Mouse (Mus musculus): ENCODE results near the gene Rptor.

The Rptor gene

DNA sequence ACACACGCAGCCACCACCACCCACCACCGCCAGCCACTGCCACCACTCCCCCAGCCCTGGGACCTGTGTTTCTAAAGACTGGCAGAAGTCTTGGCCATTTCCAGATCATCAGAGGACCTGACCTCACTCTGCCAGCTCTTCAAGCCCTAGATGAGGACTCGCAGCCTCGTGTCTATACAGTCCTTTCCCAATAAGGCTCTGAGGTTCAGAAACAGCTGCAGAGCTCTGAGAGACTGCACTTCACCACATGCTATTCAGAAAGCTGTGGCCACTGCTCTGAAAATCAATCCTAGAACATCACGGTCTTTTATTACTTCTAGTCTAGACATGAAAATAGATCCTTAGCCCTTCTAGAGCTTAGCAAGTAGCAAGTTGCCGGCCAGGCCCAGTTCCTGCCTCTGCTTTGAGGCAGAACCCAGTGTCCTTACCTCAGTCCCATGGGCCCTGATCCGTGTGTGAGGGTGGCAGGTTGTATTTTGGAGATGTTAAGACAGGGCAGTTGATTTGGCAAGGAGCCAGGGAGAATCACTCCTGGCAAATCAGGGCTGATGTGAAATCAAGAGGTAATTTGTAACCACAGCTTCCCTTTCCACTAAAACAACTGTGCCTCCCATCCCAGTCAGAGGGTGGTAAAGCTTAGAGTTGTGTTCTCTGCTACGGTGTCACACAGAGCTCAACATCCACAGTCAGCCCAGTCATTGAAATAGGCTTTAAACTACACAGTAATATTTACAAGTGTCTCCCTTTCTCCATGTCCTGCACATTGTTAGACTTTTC lies 260.0 kb downstream of the Rptor start:
- DNase-seq (ENCODE audit: low spot score): no peak

DNA sequence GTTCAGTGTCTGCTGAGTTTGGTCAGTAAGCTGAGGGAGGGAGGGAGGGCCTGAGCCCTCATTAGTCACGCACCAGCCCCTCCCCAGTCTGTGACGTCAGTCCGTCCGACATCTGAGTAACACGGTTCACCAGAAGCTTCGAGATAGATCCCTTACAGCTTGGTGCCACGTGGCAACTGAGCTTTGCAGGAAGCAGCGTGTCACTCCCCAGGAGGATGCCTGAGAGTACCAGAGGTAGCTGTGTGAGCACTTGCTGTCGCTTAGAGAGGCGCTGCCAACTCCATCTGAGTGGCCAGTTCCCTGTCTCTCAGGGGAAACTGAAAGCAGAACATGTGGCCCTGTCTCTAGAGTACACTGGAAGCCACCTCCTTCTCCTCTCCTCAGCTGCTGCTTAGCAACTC lies 260.7 kb downstream of the Rptor start:
- no peak for DNase-seq (ENCODE audit: low spot score)

DNA sequence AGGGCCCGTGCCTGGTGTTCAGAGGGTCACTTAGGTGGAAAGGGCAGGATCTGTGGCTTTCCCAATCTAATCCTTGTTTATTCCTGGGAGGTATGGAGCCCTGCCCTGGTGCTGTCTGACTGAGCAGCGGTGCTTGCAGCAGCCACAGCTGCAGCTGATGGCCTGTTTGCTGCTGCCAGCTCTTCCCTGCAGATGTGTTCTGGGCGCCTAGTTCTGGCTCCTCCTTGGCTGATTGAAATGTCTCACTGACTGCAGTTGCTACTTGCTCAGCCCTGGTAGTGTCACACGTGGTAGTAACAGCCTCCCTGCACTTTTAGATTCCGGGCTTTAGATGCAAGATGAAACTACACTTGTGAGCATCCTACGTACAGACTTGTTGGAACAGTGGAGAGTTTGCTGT lies 264.1 kb downstream of the Rptor start:
- no peak for DNase-seq (ENCODE audit: low spot score)

DNA sequence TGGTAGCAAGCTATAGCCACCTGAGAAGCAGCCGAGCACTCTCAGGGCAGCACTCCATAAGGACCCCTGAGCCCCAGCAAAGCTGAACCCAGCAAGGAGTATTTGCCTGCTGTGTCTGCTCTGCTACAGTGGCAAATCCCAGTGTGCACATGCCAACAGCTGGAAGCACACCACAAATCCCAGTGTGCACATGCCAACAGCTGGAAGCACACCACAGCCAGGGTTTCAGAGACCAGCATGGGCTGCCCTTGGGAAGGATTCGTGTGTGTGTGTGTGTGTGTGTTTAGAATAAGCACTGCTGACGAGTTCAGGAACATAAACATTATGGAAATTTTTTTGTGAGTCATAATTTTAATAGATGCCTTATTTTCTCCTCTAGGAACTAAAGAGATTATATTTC lies 265.4 kb downstream of the Rptor start:
- no peak for DNase-seq (ENCODE audit: low spot score)

DNA sequence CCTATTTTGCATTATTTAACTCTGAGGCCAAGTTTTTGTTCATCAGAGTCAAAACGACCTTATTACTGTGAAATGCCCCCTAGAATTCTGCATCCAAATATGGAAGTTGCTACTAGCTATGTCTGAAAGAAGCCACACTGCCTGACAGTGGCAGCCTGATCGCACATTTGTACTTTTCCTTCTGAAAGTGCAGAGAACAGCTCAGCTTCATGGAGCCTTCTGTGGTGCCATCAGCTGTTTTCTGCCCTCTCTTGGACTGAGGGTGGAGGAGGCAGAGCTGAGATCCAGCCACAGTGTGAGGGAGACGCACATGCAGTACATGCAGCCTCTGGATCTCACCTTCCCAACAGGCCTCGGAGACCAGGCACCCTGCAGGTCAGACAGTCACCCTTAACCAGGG lies 265.9 kb downstream of the Rptor start:
- no peak for DNase-seq (ENCODE audit: low spot score)

DNA sequence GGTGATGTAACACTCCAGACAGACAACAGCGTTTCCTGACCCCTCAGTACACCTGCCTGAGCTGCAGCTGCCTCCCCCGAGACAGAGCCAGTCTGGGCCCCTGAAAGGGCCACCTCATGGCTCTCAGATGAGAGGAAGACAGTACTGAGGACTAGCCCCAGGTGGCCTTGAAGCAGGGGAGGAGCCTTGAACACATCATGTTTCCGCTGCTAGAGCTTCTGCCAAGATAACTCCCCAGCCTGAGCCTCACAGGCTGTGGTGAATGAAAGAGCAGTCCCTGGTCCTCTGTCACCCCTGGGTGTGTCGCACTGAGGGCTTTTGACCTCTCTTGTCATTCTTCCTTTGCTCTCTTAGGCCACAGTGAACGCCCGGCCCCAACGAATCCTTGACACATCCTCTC lies 268.4 kb downstream of the Rptor start:
- DNase-seq (ENCODE audit: low spot score): no peak

DNA sequence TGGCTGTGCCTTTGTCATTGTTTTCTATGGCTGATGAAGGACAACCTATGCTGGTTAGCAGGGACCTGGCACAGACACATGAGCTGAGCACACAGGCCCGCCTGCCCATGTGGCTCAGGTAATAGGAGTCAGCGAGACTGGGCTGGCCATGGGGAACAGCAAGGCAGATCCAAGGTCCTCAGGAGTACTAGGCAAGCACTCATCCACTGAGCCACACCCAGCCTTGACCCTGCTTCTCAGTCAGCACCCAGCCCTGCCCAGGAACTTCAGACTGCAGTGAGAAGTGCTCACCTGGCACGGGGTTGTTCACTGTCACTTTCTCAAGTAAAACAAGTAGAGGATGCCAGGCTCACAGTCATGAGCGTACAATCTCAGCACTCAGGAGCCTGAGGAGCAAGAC lies 270.9 kb downstream of the Rptor start:
- DNase-seq (ENCODE audit: low spot score): no peak

DNA sequence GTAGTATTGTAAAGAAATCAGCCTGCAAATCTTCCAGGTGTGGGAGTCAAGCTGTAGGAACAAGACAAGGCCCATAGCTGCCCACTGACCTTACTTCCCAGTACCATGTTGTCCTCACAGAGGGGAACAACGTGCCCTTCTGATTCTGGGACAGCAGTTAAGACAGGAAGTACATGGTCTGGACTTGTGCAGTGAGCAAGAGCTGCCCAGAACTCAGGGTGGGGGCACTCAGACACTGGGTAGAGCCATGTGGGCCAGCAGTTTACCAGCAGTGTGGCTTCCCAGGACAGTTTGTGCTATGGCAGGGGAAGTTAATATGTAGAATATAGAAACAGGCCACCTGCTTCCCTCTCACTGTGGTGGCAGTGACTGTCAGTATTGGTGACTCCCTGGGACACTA lies 272.1 kb downstream of the Rptor start:
- no peak for DNase-seq (ENCODE audit: low spot score)

DNA sequence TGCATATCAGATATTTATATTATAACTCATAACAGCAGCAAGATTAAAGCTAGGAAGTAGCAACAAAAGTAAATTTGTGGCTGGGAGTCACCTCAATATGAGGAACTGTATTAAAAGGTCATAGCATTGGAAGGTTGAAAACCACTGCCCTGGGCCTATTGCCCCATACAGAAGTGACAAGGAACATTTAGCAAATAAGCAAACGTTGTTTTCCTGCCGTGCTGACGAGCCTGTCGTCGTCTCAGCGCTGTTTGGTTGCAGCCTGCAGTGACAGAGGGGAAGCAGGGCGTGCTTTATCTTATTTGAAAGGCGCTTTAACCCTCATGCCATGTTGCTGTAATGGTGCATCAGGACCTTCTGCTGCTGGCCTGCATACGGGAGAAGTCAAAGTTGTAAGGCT lies 273.0 kb downstream of the Rptor start:
- DNase-seq (ENCODE audit: low spot score): no peak

DNA sequence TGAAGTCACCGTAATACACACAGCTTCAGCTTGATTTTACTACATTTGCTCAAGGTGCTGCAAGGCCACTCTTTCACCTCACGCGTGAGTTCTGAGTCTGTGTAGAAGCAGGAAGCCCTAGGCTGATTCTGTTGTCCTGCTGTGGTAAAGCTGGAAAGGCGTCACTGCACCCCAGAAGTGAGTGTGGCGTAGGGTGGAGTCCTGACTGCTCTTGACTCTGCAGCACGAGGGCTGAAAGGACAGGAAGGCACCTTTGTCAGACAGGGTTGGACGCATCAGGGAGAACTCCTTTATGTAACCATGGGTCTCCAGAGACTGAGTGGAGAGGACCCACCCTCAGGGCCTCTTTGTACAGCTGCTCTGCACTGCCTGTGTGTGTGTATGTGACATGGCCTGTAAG lies 274.4 kb downstream of the Rptor start:
- no peak for DNase-seq (ENCODE audit: low spot score)

DNA sequence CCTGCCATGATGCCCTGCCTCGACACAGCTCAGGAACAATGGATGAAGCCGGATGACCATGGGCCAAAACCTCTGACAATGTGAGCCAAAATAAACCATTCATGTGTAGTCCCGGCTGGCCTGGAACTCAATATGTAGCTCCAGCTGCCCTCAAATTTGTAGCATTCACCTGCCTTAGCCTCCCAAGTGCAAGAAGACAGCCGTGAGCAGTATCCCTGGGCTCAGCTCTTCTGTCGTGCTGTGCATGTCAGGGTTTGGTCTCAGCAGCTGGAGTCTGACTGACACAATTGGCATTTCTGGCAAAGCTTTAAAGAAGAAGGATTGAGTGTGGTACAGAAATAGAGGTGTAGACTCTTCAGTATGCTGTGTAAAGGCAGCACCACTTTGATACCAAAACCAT lies 276.9 kb downstream of the Rptor start:
- DNase-seq (ENCODE audit: low spot score): no peak

DNA sequence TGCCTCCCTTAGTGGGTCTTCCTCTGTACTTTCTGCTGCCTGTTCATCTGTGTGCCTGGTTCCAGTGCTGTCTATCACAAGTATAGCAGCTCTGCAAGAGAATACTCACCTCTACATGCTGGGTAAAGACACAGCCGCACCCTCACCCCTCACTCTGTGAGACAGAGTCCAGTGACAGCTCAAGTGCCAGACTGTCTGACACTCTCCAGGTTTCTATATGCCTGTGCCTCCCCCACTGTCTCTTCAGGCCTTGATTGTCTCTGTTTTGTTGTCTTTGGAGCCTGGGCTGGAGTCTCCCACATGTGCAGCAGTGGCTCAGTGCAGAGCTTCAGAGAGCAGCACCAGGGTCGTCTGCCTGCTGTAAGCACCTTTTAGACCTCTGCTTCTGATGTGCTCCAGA lies 280.9 kb downstream of the Rptor start:
- DNase-seq (ENCODE audit: low spot score): no peak

DNA sequence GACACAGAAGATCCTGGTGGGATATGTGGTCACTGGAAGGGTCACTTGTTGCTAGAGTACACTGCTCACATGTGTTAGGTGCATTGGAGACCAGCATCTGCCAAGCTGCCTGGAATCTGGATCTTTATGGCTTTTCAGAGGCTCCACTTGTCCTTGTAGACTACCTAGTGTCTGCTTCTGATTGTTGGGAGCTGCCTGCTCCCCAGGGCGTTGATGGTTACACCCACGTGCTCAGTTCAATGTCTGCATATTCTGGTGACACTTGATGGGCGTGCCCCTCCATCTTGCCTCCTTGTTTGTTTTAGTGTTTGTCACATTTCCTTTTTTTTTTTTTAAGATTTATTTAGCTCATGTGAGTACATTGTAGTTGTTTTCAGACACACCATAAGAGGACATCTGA lies 287.3 kb downstream of the Rptor start:
- DNase-seq (ENCODE audit: low spot score): no peak

DNA sequence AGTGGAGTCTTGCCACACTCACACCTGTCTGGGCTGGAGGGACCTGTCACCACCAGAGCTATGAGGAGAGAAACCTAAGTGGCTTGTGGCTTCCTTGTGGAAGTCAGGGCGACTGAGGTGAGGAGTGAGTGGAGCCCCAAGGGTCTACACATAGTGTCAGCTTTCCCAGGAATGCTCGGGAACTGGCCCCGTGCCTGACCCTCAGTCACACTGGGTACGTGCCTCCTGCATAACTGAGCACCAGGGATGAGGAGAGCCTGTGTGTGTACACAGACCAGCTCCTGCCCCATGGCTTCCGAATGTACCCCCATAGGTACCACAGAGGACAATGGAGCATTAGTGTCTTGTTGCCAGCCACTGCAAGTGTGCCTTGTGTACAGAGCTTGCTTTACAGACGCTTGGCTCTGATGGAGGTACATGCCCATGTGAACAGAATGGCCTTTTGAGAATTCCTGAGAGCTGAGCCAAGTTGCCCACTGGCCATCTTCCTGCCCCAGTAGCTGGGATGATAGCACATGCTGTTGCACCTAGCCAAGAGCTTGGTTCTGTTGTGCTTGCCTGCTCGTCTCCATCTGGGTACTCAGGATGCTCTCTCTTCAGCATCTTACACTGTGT lies 289.0 kb downstream of the Rptor start:
- no peak for DNase-seq (ENCODE audit: low spot score)

DNA sequence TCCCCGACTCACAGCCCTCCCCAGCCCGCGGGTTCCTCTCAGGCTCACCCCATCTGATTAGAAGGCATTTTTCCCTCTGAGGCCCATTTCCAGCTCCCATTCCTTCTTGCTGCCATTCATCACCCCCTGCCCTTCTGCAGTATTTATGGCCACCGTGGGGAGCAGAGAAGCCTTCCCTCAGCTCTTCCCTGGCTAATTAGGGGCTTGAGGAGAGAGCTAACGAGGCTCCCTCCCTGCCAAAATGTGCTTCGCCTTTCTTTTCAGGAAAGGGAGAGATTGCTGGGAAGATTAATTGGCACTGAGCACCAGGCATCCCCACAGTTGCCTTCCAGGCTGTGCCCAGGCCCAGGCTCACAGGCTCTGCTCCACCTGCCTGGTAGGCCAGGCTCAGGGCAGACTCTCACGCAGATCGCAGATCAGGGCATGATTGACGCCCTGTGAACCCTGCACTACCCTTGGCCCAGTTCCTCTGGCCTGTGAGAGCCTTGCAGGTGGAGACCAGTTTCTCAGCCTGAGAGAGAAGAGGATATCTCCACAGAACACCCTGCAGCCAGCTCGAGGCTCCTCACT lies 291.0 kb downstream of the Rptor start:
- DNase-seq (ENCODE audit: low spot score): no peak

DNA sequence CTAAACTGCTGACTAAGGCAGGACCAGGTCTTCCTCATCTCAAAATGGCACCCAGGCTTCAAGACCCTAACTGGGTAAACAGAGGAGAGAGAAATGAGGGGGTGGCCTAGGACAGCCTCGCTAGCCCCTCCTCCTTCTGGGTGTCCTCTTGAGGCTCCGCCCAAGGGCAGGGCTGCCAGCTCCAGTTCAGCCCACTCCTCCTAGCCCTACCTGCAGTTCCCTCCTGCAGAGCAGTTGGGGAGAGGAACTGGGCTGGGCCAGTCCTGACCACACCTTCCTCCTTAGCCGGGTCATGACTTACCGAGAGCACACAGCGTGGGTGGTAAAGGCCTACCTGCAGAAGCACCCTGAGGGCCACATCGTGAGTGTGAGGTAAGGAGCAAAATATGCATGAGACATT lies 291.9 kb downstream of the Rptor start:
- no peak for DNase-seq (ENCODE audit: low spot score)

DNA sequence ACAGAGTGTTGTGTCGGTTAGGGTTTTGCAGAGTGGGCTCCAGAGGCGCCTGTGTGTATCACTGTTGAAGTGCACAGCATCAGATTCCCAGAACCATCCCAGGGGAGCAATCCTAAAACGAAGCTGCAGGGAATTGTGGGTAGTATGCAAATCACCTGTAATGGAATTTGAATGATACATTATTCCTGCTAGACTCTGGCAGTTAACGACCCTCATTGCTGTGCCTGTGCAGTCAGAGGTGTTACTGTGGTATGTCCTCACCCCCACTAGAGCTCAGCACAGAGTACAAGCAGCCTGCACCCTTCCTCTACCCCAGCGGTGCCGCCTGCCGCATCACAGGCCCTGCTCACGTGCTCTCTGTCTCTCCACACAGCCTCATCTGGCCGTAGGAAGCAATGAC lies 294.3 kb downstream of the Rptor start:
- DNase-seq (ENCODE audit: low spot score): no peak

DNA sequence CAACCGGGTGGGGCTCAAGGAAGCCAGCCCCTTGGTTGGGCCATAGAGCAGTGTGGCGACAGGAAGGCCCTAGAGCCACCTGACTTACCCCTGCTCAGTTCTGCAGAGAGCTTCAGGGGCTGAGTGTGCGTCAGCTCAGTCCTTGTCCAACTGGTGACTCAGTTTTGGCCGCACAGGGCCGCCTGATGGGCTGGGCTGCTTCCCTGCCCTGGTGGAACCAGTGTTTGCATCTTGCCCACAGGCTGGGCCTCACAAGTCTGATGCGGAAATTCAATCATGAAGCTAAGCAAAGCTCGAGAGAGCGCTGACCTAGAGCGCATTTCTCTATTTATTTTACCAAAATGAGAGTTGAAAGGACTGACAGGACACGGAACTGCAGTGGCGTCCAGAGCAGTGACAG lies 296.3 kb downstream of the Rptor start:
- no peak for DNase-seq (ENCODE audit: low spot score)

DNA sequence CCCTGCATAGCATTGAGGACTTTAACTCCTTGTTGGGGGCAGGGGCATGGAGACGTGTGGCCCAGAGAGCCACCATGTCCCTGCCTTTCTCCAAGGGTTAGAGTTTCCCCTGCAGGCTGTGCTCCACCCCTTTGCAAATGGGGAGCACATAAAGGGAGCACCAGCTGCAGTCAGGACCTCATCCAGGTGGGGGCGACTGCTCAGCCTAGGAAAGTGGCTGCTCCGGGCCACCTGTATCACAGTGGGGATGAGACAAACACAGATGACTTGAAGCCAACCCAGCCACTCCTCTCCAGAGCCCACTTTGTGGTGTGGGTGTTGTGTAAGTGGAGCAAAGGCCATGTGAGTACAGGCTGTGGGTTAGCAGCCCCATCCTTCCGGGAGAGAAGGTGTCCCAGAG lies 298.5 kb downstream of the Rptor start:
- DNase-seq (ENCODE audit: low spot score): no peak

DNA sequence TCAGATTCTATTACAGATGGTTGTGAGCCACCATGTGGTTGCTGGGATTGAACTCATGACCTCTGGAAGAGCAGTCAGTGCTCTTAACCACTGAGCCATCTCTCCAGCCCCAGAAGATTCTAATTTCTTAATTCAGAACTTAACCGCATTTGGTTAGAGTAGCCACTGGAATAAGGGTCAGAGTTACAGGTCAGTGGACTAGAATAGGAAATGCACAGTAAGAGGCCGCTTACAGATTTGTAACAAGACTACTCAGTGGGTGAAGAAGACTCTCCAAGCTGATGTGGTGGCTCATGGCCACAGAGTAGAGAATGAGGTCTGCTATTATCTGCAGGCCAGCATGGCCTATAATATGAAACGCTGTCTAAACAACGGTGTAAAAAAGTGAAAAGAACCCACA lies 300.2 kb downstream of the Rptor start:
- no peak for DNase-seq (ENCODE audit: low spot score)

DNA sequence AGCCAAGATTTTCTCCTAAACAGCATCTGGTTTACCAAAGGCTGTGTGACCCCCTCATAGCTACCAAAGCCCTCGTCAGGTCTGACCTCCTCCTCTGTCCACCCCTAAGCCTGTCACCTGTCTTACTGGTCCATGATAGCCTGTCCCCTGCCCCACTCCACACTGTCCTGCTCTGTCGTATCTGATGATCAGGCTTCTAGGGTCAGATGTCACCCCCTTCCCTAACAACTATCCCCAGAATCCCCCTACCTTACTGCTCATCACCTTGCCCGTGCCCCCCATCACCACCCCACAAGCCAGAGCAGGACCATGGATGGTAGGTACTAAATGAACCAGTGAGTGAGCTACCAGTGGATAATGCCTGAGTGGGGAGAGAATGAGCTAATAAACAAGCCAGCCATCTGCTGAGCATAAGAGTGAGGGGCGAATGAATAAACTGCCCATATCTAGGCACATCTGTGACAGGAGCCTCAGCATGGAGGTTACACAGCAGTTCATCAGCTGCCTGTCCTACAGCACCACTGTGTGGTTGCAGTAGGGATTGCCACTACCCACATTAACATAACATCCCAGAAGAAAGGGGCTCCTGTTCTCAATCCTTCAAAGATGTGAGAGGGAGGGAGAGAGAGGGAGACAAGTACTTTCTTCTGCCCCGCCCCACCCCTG lies 302.0 kb downstream of the Rptor start:
- DNase-seq (ENCODE audit: low spot score): peak; percentile 56

DNA sequence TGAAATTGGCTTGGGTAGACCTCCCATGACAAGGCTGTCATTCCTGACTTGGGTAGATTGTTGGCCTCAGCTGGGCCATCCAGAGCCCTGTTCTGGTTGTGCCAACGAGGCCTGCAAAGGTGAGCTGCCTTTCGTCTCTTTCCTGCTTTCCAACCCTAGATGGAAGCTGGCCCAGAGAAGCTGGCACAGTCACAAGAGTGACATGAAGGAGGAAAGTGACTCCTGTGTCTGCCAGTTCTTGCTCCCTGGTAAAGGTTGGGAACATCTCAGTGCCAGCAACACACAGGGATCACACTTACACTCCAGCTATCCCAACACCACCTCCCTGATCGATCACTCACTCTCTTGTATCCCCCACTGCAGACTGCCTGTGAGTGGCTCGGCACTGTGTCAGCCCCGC lies 303.1 kb downstream of the Rptor start:
- no peak for DNase-seq (ENCODE audit: low spot score)

DNA sequence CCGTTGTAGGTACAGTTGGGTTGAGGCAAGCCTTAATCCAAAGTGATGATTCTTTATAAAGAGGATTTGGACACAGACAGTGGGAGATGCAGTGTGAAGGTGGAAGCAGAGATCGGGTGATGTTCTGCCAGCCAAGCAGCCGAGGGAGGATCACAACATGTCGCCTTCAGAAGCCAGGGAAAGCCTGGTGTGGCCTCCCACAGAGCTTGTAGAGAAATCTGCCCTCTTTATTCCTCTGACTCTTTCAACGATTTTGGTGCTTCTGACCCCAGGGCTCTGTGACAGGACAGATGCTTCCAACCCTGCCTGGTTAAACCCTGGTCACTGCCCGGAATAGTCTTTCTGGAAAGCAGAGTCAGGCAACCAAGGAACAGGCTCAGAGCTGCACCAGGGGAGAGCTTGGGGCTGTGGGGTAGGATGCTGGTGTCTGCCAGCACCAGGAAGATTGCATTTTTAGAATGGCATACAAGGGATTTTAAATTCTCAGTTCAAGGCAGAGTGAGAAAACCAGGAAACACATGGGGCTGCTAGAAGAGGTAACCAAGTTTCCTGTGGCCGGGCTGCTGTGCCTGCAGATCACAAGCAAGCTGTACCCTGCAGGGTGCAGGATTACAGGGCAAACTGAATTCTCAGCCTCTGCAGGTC lies 304.4 kb downstream of the Rptor start:
- no peak for DNase-seq (ENCODE audit: low spot score)
